Mouse (Mus musculus) liver, embryonic 12.5 days (tissue): ENCODE measurements around the gene Ptprr. TPM values are rescaled to one million over a fixed set of nuclear protein-coding genes. Genes with fewer than 3 reads are reported as not detected.

Experiments used
- ATAC-seq: fragments of 200-750 bp; cut with Nextera tagmentation; 2 replicates; pipeline ENCODE4 v1.8.0; 2017; ENCODE audit warnings: moderate number of reproducible peaks, mild to moderate bottlenecking, moderate library complexity
- H3K27ac ChIP-seq: fragments of 300-500 bp; sonication (generic); 2 replicates; pipeline ENCODE4 v1.5.1; 2016; ENCODE audit warnings: mild to moderate bottlenecking
- H3K27me3 ChIP-seq: fragments of 300-500 bp; sonication (generic); replicated peaks from 2 replicates; pipeline ENCODE4 v1.6.1; 2016; ENCODE audit warnings: mild to moderate bottlenecking, moderate library complexity
- H3K36me3 ChIP-seq: fragments of 300-500 bp; sonication (generic); 2 replicates; pipeline ENCODE4 v1.6.1; 2016; ENCODE audit warnings: mild to moderate bottlenecking, moderate library complexity
- H3K4me1 ChIP-seq: fragments of 300-500 bp; sonication (generic); 2 replicates; pipeline ENCODE4 v1.6.1; 2016
- H3K4me2 ChIP-seq: fragments of 300-500 bp; sonication (generic); 2 replicates; pipeline ENCODE4 v1.6.1; 2016; ENCODE audit warnings: mild to moderate bottlenecking, moderate library complexity
- H3K4me3 ChIP-seq: fragments of 300-500 bp; sonication (generic); 2 replicates; pipeline ENCODE4 v1.5.1; 2016; ENCODE audit warnings: mild to moderate bottlenecking, moderate library complexity
- H3K9ac ChIP-seq: fragments of 300-500 bp; sonication (generic); 2 replicates; pipeline ENCODE4 v1.6.1; 2016; ENCODE audit warnings: mild to moderate bottlenecking, moderate library complexity
- H3K9me3 ChIP-seq: fragments of 300-500 bp; sonication (generic); replicated peaks from 2 replicates; pipeline ENCODE4 v1.6.1; 2016; ENCODE audit warnings: mild to moderate bottlenecking, moderate library complexity
- WGBS: fragments of 180-500 bp; shearing (Covaris S2); methylation state at CpG from one replicate; pipeline ENCODE4 v1.1.7; 2016; ENCODE audit not compliant: insufficient replicate concordance; 5-methylcytosine and 5-hydroxymethylcytosine counted together
- polyA plus RNA-seq: library from polyadenylated mRNA; unstranded; fragments of >200 nt; fragmentation: Nextera tagmentation; extraction: Ambion mirVana; gene quantifications from 2 replicates; pipeline ENCODE4 v1.2.1, GENCODE M21; 2016

Gene Ptprr
- polyA plus RNA-seq: 0.04 TPM in 1 of 2 replicates, not detected in the other

DNA sequence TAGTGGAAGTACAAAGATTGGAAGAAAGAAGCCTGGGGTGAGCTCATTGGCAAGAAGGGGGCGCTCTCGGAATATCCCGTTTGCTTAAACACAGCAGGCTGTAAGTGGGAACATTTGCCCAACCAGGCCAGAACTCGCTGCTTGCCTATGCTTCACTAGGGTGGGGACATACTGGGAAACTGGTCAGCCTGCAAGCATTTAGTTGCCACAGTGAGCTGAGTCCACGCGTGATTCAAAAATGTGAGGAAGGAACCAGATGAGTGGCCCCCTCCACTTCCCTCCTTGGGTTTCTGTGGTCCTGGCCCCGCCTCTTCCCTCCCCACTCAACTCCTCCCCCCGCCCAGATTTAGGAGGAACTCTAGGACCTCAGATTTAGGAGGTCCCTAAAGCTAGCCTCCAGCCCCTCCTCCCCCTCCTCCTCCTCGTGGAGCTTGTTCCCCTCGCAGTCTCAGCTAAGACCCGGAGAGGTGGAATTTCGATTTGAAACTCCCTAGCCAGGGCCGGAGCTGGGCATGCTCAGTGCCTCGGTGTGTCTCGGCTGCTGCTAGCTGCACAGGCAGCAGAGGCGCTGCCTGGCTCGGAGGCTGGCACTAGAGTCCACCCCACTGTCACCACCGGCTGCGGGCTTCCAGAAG is at the start of gene Ptprr:
Gene Ptprr, plus strand, starts transcription at position 369 of the 635 bp plus-strand sequence.
- no peaks in the 10 kb centered on the region for H3K36me3 ChIP-seq
- no peaks in the 10 kb centered on the region for H3K9me3 ChIP-seq
- peak within 1 kb of the TSS; percentile 25 for H3K4me3 ChIP-seq
- ATAC-seq: peak; percentile 32; the same call in 1 of the 2 replicates
- H3K9ac ChIP-seq: no peak within 1 kb of the TSS
- H3K27ac ChIP-seq: no peak within 1 kb of the TSS
- H3K4me1 ChIP-seq: peaks cover 10% of the 10 kb centered on the region; the same call in 1 of the 2 replicates
- peaks cover 19% of the 10 kb centered on the region for H3K27me3 ChIP-seq
- peak within 1 kb of the TSS; percentile 57 for H3K4me2 ChIP-seq
- 3% methylated on average over 19 of the region's 19 CpGs for WGBS

GRCm38 (mm10) chr10:115976345-115976744 is 41.7 kb upstream of the Ptprr start:
- 60% methylated on average over 7 of the region's 7 CpGs for WGBS

GRCm38 (mm10) chr10:115978992-115979391 is 39.0 kb upstream of the Ptprr start:
- Histone ChIP-seq H3K36me3 (no peaks in the 10 kb centered on the region), H3K4me2 (no peak overlapping the region), H3K4me1 (no peaks in the 10 kb centered on the region), H3K9ac (no peak overlapping the region), H3K27me3 (no peaks in the 10 kb centered on the region), H3K4me3 (no peak overlapping the region), H3K9me3 (no peaks in the 10 kb centered on the region), H3K27ac (no peak overlapping the region)
- 52% methylated on average over 7 of the region's 7 CpGs for WGBS
- ATAC-seq: no peak

More at GRCm38 (mm10) chr10:115976345-115976744, 41.7 kb upstream of the Ptprr start:
- Histone ChIP-seq H3K36me3 (no peaks in the 10 kb centered on the region), H3K4me3 (no peak overlapping the region), H3K4me1 (no peaks in the 10 kb centered on the region), H3K27ac (no peak overlapping the region), H3K27me3 (no peaks in the 10 kb centered on the region), H3K9me3 (no peaks in the 10 kb centered on the region), H3K9ac (no peak overlapping the region), H3K4me2 (no peak overlapping the region)
- ATAC-seq: no peak

DNA sequence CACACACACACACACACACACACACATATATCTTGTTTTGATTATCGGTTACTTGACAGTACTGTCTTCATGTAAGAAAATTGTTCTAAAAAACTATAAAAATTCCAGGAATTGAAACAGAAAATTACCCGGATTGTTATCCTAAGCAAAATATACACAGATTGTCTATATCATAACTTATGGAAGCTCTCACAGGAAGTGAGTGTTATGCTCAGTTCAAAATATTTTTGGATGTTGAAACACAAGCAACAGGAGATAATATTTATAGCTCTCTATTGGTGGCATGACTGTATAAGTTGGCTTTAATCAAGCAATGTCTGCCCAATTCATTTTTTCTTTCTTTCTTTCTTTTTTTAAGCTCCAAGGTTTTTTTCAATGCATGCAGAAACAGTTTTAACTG is 38.0 kb upstream of the Ptprr start:
- Histone ChIP-seq H3K27me3 (no peaks in the 10 kb centered on the region), H3K9me3 (no peaks in the 10 kb centered on the region), H3K4me1 (no peaks in the 10 kb centered on the region), H3K4me3 (no peak overlapping the region), H3K27ac (no peak overlapping the region), H3K36me3 (no peaks in the 10 kb centered on the region), H3K9ac (no peak overlapping the region), H3K4me2 (no peak overlapping the region)
- ATAC-seq: no peak
- WGBS: 68% methylated on average over 2 of the region's 2 CpGs

- Histone ChIP-seq H3K4me3 (no peak overlapping the region), H3K4me1 (no peaks in the 10 kb centered on the region), H3K9me3 (no peaks in the 10 kb centered on the region), H3K27ac (no peak overlapping the region), H3K36me3 (no peaks in the 10 kb centered on the region), H3K9ac (no peak overlapping the region), H3K4me2 (no peak overlapping the region), H3K27me3 (no peaks in the 10 kb centered on the region)
- 56% methylated on average over 6 of the region's 6 CpGs for WGBS
- ATAC-seq: no peak
Observed at GRCm38 (mm10) chr10:115984308-115984707, 33.7 kb upstream of the Ptprr start.

GRCm38 (mm10) chr10:116001838-116002237 is 16.2 kb upstream of the Ptprr start:
- no peak overlapping the region for H3K4me2 ChIP-seq
- no peak overlapping the region for H3K27ac ChIP-seq
- H3K4me1 ChIP-seq: no peaks in the 10 kb centered on the region
- H3K9me3 ChIP-seq: no peaks in the 10 kb centered on the region
- H3K27me3 ChIP-seq: no peaks in the 10 kb centered on the region
- H3K9ac ChIP-seq: no peak overlapping the region
- no peak for ATAC-seq
- no peak overlapping the region for H3K4me3 ChIP-seq
- H3K36me3 ChIP-seq: no peaks in the 10 kb centered on the region
- 66% methylated on average over 8 of the region's 8 CpGs for WGBS

- Histone ChIP-seq H3K9me3 (0 out of 2 replicates have a peak, but pooled peaks cover 5% of the 10 kb centered on the region), H3K4me3 (no peak overlapping the region), H3K27me3 (no peaks in the 10 kb centered on the region), H3K4me1 (no peaks in the 10 kb centered on the region), H3K27ac (no peak overlapping the region), H3K4me2 (no peak overlapping the region), H3K36me3 (no peaks in the 10 kb centered on the region), H3K9ac (no peak overlapping the region)
- ATAC-seq: no peak
- 38% methylated on average over 6 of the region's 6 CpGs for WGBS
Observed at GRCm38 (mm10) chr10:116006675-116007074, 11.3 kb upstream of the Ptprr start.

DNA sequence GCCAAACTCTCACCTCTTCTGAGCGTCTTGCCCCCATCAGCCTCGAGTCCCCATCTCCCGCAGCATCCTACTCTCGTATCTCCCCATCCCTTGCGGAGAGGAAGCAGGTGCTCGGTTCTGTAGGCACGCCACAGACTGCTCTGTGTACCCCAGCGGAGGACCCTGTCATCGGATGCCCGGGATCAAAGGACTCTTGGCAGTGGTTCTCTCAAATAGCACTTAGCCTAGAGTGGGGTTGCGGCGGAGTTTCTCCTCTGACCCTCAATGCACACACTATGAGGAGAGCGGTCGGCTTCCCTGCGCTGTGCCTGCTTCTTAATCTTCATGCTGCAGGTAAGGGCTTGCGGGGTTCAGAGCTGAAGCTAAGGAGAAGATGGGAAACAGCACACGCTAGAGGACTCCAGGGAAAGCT is 473 bp downstream of the Ptprr start:
- peak overlapping the region; percentile 57 for H3K4me2 ChIP-seq
- no peak overlapping the region; the same call in 1 of the 2 replicates for H3K4me3 ChIP-seq
- H3K36me3 ChIP-seq: no peaks in the 10 kb centered on the region
- no peaks in the 10 kb centered on the region for H3K9me3 ChIP-seq
- H3K27me3 ChIP-seq: peaks cover 19% of the 10 kb centered on the region
- ATAC-seq: no peak
- H3K9ac ChIP-seq: no peak overlapping the region
- H3K27ac ChIP-seq: no peak overlapping the region
- H3K4me1 ChIP-seq: peaks cover 10% of the 10 kb centered on the region; the same call in 1 of the 2 replicates
- 5% methylated on average over 17 of the region's 17 CpGs for WGBS

DNA sequence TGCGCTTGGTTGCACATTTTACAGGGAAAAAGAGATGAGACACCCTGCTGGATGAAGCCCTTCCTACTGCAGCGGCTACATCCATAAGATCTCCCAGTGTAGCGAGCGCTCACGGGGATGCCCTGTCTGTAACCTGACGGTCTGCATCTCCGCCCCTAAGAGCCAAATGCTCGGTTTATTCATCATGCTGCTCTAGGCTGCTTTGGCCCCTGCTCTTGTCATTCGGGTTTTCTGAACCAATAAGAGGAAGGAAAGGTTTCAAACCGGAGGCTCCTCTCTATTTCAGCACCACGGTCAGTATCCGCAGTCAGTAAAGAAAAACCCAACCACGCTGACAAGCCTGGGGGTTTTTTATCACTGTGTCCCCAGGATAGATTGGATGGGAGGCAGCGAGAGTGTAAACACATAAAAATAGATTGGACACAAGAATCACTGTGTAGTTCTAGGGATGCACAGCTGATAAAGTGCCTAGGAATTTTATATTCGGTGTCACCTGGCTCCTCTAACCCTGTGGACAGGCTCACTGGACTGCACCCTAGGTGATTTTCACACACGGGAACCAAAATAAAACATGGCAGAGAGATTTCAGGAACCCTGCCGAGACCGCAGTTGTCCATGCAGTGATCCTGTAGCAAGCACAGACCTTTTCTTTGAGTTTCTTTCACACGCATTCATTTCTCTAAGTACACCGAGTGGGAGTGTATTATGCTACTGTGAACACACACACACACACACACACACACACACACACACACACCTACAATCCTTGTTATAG is 1.3 kb downstream of the Ptprr start:
- Histone ChIP-seq H3K4me3 (no peak overlapping the region), H3K27me3 (peaks cover 19% of the 10 kb centered on the region), H3K4me2 (0 out of 2 replicates have a peak overlapping the region, but pooled peaks have one; percentile 10), H3K27ac (no peak overlapping the region), H3K4me1 (peaks cover 10% of the 10 kb centered on the region; the same call in 1 of the 2 replicates), H3K9ac (no peak overlapping the region), H3K9me3 (no peaks in the 10 kb centered on the region), H3K36me3 (no peaks in the 10 kb centered on the region)
- WGBS: 11% methylated on average over 20 of the region's 20 CpGs
- no peak for ATAC-seq

DNA sequence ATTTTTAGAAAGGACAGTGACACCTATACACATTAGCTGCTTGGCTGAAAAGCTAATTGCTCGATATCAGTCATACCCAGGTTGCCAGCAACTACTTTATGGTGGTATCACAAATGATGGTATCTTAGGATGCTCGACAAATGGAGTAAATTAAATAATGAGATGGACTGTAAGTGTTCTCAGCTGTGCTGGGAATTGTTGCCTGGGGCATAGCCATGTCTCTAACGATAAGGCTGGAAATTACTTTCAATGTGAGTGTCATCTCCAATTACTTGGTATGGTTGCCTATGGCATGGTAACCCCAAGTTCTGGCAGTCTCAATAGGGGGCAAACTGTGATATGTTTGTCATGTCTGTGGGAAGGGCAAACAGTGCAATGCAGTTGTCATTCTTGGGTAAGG is 3.1 kb downstream of the Ptprr start:
- Histone ChIP-seq H3K27ac (no peak overlapping the region), H3K9ac (no peak overlapping the region), H3K4me1 (peaks cover 10% of the 10 kb centered on the region; the same call in 1 of the 2 replicates), H3K4me2 (no peak overlapping the region), H3K27me3 (peaks cover 19% of the 10 kb centered on the region), H3K4me3 (no peak overlapping the region), H3K36me3 (no peaks in the 10 kb centered on the region), H3K9me3 (no peaks in the 10 kb centered on the region)
- ATAC-seq: no peak
- 56% methylated on average over 3 of the region's 3 CpGs for WGBS

- Histone ChIP-seq H3K4me2 (no peak overlapping the region), H3K9ac (no peak overlapping the region), H3K27me3 (no peaks in the 10 kb centered on the region), H3K4me3 (no peak overlapping the region), H3K36me3 (no peaks in the 10 kb centered on the region), H3K4me1 (no peaks in the 10 kb centered on the region), H3K27ac (no peak overlapping the region), H3K9me3 (no peaks in the 10 kb centered on the region)
- no peak for ATAC-seq
- WGBS: 72% methylated on average over 1 of the region's 1 CpGs
Observed at GRCm38 (mm10) chr10:116038150-116038549, 20.1 kb downstream of the Ptprr start.

GRCm38 (mm10) chr10:116075954-116076353 is 57.9 kb downstream of the Ptprr start:
- Histone ChIP-seq H3K4me1 (no peaks in the 10 kb centered on the region), H3K9ac (no peak overlapping the region), H3K36me3 (no peaks in the 10 kb centered on the region), H3K9me3 (no peaks in the 10 kb centered on the region), H3K4me2 (no peak overlapping the region), H3K4me3 (no peak overlapping the region), H3K27me3 (no peaks in the 10 kb centered on the region), H3K27ac (no peak overlapping the region)
- ATAC-seq: no peak
- WGBS: 66% methylated on average over 5 of the region's 5 CpGs
